Mouse (Mus musculus): ENCODE measurements around the gene Spon1.

- no peak for TF ChIP-seq CTCF (IDR thresholded peaks at IDR 0.05; ENCODE audit: borderline replicate concordance, extremely low read depth, insufficient read depth, insufficient read length)
- TF ChIP-seq POLR2A (IDR thresholded peaks at IDR 0.05; ENCODE audit: borderline replicate concordance, extremely low read depth, insufficient read depth, insufficient read length, poor library complexity, severe bottlenecking), result no peak
Measured at GRCm38 (mm10) chr7:113960841-113961499, 195.2 kb downstream of the Spon1 start.
